Mouse (Mus musculus) forebrain, embryonic 11.5 days (tissue): Measurements from ENCODE around the gene Bfsp2. TPM values are rescaled to one million over a fixed set of nuclear protein-coding genes. Genes with fewer than 3 reads are reported as not detected.

Source experiments
- ATAC-seq: fragments of 200-750 bp; cut with Nextera tagmentation; replicated peaks from 2 replicates; pipeline ENCODE4 v1.8.0; 2017; ENCODE audit warnings: moderate TSS enrichment; ENCODE audit not compliant: low FRiP score
- DNase-seq: peaks from one replicate; pipeline ENCODE4 v3.0.0-alpha.2; 2017; ENCODE audit warnings: low spot score
- H3K27ac ChIP-seq: fragments of 300-500 bp; sonication (generic); 2 replicates; pipeline ENCODE4 v1.5.1; 2014; ENCODE audit warnings: low read depth, low read length
- H3K27me3 ChIP-seq: fragments of 300-500 bp; sonication (generic); 2 replicates; pipeline ENCODE4 v1.6.1; 2014; ENCODE audit warnings: mild to moderate bottlenecking, low read length, mixed read lengths; ENCODE audit not compliant: control insufficient read depth, insufficient read depth
- H3K36me3 ChIP-seq: fragments of 300-500 bp; sonication (generic); 2 replicates; pipeline ENCODE4 v1.6.1; 2014; ENCODE audit warnings: mild to moderate bottlenecking, low read length, moderate library complexity, mixed read lengths; ENCODE audit not compliant: control insufficient read depth, insufficient read depth
- H3K4me1 ChIP-seq: fragments of 300-500 bp; sonication (generic); replicated peaks from 2 replicates; pipeline ENCODE4 v1.6.1; 2014; ENCODE audit warnings: low read length, mixed read lengths; ENCODE audit not compliant: control insufficient read depth, insufficient read depth
- H3K4me2 ChIP-seq: fragments of 300-500 bp; sonication (generic); 2 replicates; pipeline ENCODE4 v1.6.1; 2014; ENCODE audit warnings: low read depth, mild to moderate bottlenecking, low read length, moderate library complexity, mixed read lengths; ENCODE audit not compliant: severe bottlenecking
- H3K4me3 ChIP-seq: fragments of 300-500 bp; sonication (generic); 2 replicates; pipeline ENCODE4 v1.5.1; 2014; ENCODE audit warnings: low read depth, low read length
- H3K9ac ChIP-seq: fragments of 300-500 bp; sonication (generic); 2 replicates; pipeline ENCODE4 v1.6.1; 2014; ENCODE audit warnings: low read length
- H3K9me3 ChIP-seq: fragments of 300-500 bp; sonication (generic); 2 replicates; pipeline ENCODE4 v1.6.1; 2016; ENCODE audit warnings: low read length, mixed read lengths; ENCODE audit not compliant: control insufficient read depth
- WGBS: fragments of 180-500 bp; shearing (Covaris S2); extraction: QIAGEN DNeasy Blood & Tissue Kit; methylation state at CpG from one replicate; pipeline ENCODE4 v1.1.7; 2014; 5-methylcytosine and 5-hydroxymethylcytosine counted together
- polyA plus RNA-seq: library from polyadenylated mRNA; unstranded; fragments of >200 nt; fragmentation: Nextera tagmentation; extraction: Ambion mirVana; gene quantifications from 2 replicates; pipeline ENCODE4 v1.2.1, GENCODE M21; 2014

Gene Bfsp2
- 0.65 and 1.8 TPM in 2 replicates for polyA plus RNA-seq

DNA sequence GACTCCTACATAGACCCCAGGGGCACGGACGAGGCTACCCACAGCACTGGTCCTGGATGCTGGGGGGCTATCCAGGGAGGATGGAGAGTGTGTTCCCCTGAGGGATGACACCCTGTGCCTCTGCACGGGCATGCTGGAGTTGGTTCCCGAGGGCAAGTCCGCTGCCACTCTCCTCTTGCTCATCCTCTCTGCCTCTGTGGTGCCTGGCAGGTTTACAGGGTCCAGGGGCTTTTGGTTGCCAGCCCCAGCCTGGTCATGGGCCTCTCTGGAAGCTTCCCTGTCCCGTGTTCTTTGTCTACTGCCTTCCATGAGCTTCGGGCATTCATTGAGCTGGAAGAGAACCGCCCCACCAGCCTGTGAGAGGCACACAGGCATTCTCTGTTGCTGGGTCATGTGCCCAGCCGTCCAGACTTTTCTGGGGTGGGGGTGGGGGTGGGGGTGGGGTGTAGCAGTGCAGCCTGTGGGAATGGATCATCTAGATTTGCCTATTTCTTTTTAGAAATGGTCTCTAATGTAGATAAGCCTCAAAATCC lies at the start of gene Bfsp2:
Gene Bfsp2, minus strand, starts transcription at position 377 of the 533 bp plus-strand sequence.
- Histone ChIP-seq H3K4me1 (peaks cover 5% of the 10 kb centered on the region; the same call in 1 of the 2 replicates), H3K9me3 (no peaks in the 10 kb centered on the region), H3K4me2 (no peak within 1 kb of the TSS), H3K36me3 (no peaks in the 10 kb centered on the region), H3K27me3 (no peaks in the 10 kb centered on the region), H3K4me3 (no peak within 1 kb of the TSS), H3K27ac (no peak within 1 kb of the TSS), H3K9ac (no peak within 1 kb of the TSS)
- 73% methylated on average over 9 of the region's 9 CpGs for WGBS
- ATAC-seq (no peak), DNase-seq (no peak)

DNA sequence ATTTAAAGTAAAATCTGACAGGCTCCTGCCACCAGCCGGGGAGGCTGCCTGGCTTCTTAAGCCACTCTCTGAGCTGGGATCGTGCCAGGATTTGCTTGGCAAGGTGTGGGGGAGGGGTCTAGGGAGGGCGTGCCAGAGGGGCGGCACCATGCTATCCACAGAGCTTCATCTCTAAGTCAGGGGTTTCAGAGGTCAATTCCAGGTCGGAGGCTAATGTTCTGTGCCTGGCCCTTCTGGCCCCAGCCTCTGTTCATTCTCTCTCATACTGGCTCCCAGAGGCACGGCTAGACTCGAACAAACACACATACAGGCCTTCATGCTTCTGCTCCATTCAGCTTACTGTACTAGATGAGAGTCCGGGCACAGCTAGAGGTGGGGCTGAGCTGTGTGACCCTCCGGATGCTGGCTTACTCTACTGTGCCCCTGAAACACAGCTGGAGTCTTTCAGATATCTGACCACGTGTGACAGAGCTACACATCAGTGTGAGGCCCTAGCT lies 44.9 kb upstream of the Bfsp2 start:
- peak overlapping the region; percentile 65 for H3K27ac ChIP-seq
- no peak overlapping the region for H3K4me3 ChIP-seq
- peaks cover 15% of the 10 kb centered on the region for H3K4me1 ChIP-seq
- H3K36me3 ChIP-seq, result no peaks in the 10 kb centered on the region
- 21% methylated on average over 10 of the region's 10 CpGs for WGBS
- H3K9me3 ChIP-seq, result no peaks in the 10 kb centered on the region
- H3K27me3 ChIP-seq, result no peaks in the 10 kb centered on the region
- no peak overlapping the region; the same call in 1 of the 2 replicates for H3K4me2 ChIP-seq
- DNase-seq (peak; percentile 77), ATAC-seq (peak; percentile 84)
- H3K9ac ChIP-seq, result no peak overlapping the region

DNA sequence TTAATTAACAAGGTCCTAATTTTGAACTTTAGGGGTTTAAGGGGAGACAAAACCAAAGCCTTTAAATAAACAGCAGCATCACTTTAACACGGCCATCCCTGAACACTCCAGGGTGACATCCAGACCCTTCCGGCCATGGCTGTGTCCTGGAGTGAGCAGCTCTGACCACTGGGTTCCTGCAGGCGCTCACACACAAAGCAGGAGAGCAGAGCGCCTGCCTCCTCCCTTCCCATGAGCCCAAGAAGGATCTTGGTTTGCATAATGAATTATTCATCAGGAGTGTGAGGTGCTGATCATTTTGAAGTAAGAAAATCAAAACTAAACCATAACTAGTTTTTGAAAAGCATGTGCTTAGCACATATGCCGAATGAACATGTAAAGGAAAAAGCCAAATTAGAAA lies 44.4 kb upstream of the Bfsp2 start:
- Histone ChIP-seq H3K4me2 (no peak overlapping the region), H3K9me3 (no peaks in the 10 kb centered on the region), H3K9ac (no peak overlapping the region), H3K4me1 (peaks cover 15% of the 10 kb centered on the region), H3K36me3 (no peaks in the 10 kb centered on the region), H3K4me3 (no peak overlapping the region), H3K27ac (no peak overlapping the region; the same call in 1 of the 2 replicates), H3K27me3 (no peaks in the 10 kb centered on the region)
- DNase-seq (peak; percentile 71), ATAC-seq (peak; percentile 92)
- WGBS, result 15% methylated on average over 5 of the region's 5 CpGs

GRCm38 (mm10) chr9:103523742-103524403 lies 43.7 kb upstream of the Bfsp2 start:
- Histone ChIP-seq H3K4me3 (no peak overlapping the region), H3K27me3 (no peaks in the 10 kb centered on the region), H3K9me3 (no peaks in the 10 kb centered on the region; the same call in 1 of the 2 replicates), H3K36me3 (no peaks in the 10 kb centered on the region), H3K9ac (no peak overlapping the region), H3K27ac (no peak overlapping the region), H3K4me1 (peaks cover 15% of the 10 kb centered on the region), H3K4me2 (no peak overlapping the region)
- DNase-seq (no peak), ATAC-seq (0 out of 2 replicates have a peak, but pooled peaks have one; percentile 26)
- WGBS, result 56% methylated on average over 7 of the region's 7 CpGs

DNA sequence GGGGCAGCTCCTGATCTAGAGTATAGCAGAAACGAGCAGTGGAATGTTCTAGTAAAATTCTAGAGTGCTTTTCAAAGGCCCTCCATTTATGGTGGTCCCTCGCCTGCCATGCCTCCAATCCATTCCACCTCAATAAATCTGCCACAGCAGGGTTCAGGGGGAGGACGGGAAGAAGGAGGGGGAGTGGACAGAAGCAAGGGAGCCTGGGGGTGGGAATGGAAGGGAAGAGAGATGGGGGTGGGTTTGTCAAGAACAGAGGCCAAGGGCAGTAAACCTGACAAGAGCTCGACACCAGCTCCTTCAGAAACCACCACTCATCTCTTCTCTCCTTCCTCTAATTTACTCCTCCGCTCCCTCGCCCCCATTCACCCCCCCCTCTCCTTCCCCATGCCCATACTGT lies 42.8 kb upstream of the Bfsp2 start:
- Histone ChIP-seq H3K4me3 (no peak overlapping the region), H3K9me3 (no peaks in the 10 kb centered on the region; the same call in 1 of the 2 replicates), H3K9ac (no peak overlapping the region), H3K27ac (no peak overlapping the region), H3K27me3 (no peaks in the 10 kb centered on the region), H3K4me2 (no peak overlapping the region), H3K4me1 (peaks cover 15% of the 10 kb centered on the region), H3K36me3 (no peaks in the 10 kb centered on the region)
- no peak for DNase-seq
- WGBS, result 68% methylated on average over 5 of the region's 6 CpGs
- no peak for ATAC-seq

DNA sequence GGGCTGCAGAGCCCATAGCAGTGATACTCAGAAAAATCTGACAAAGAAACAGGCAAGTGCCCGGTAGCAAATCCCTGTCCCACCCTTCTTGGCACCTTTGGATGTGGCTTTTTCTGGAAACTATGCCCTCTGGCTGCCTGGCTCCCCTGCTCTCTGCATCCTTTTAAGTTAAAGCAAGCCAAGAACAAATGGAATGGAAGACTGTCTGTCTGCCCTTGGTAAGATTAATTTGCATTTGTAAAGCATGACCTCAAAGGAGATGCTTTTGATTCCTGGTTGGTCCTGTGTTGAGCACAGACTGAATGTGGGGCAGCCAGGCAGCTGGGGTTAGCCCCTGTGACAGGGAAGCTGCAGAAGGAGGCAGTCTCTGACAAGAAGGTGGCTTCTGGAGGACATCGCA lies 33.7 kb upstream of the Bfsp2 start:
- no peak for DNase-seq

GRCm38 (mm10) chr9:103512257-103512656 lies 32.0 kb upstream of the Bfsp2 start:
- no peak for ATAC-seq
- no peak overlapping the region for H3K4me3 ChIP-seq
- H3K9me3 ChIP-seq, result no peaks in the 10 kb centered on the region
- no peak overlapping the region for H3K9ac ChIP-seq
- DNase-seq, result no peak
- no peak overlapping the region for H3K4me2 ChIP-seq
- WGBS, result 86% methylated on average over 6 of the region's 6 CpGs
- H3K27ac ChIP-seq, result no peak overlapping the region
- no peaks in the 10 kb centered on the region for H3K36me3 ChIP-seq
- H3K27me3 ChIP-seq, result no peaks in the 10 kb centered on the region
- H3K4me1 ChIP-seq, result peaks cover 6% of the 10 kb centered on the region

More for the DNA sequence above, 33.7 kb upstream of the Bfsp2 start:
- Histone ChIP-seq H3K4me1 (peaks cover 6% of the 10 kb centered on the region), H3K27me3 (no peaks in the 10 kb centered on the region), H3K4me2 (no peak overlapping the region), H3K9ac (no peak overlapping the region), H3K9me3 (no peaks in the 10 kb centered on the region; the same call in 1 of the 2 replicates), H3K36me3 (no peaks in the 10 kb centered on the region), H3K27ac (peak overlapping the region; percentile 26; the same call in 1 of the 2 replicates), H3K4me3 (no peak overlapping the region)
- WGBS, result 48% methylated on average over 2 of the region's 2 CpGs
- ATAC-seq, result no peak

DNA sequence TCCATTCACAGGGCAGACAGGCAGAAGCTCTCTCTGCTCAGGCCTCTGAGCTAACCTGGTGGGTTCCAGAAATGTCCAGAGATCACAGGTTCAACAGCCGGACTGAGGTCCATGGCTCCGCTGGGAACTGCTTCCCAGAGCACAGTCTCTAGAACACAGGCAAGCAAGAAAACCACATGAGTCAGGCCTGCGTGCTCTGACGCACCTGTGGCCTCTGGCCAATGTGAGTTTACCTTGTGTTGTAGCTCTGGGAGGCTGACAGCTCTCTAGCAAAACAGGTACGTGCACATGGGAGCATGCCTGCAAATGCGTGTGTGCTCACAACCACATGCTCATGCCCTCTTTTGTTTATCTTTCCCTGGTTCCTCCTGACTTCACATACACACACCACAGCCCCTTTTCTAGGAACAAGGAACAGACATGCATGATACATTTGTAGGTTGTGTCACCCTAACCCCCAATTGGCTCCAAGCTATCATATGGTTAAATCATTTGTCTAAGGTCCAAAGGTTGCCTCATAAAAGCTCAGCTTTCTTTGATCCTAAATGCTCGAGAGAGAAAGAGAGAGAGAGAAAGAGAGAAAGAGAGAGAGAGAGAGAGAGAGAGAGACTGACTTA lies 26.9 kb upstream of the Bfsp2 start:
- no peak overlapping the region for H3K4me2 ChIP-seq
- H3K9ac ChIP-seq, result no peak overlapping the region
- no peak overlapping the region for H3K4me3 ChIP-seq
- H3K27me3 ChIP-seq, result no peaks in the 10 kb centered on the region
- no peak for ATAC-seq
- H3K9me3 ChIP-seq, result no peaks in the 10 kb centered on the region
- no peaks in the 10 kb centered on the region for H3K36me3 ChIP-seq
- no peak overlapping the region for H3K27ac ChIP-seq
- DNase-seq, result no peak
- peaks cover 13% of the 10 kb centered on the region; the same call in 1 of the 2 replicates for H3K4me1 ChIP-seq
- WGBS, result 81% methylated on average over 7 of the region's 7 CpGs
